Mouse (Mus musculus) thymus, adult 2 months (tissue): ENCODE data around the gene Rasa2. TPM values are rescaled to one million over a fixed set of nuclear protein-coding genes. Genes with fewer than 3 reads are reported as not detected.

Source experiments
- DNase-seq: peaks from one replicate; pipeline ENCODE4 v3.0.0; 2021
- H3K27ac ChIP-seq: fragments of 200-500 bp; 2 replicates; pipeline ENCODE4 v1.5.1; 2012; ENCODE audit warnings: low read length, control low read depth; ENCODE audit not compliant: control insufficient read depth, insufficient read depth
- H3K27me3 ChIP-seq: fragments of 200-500 bp; 2 replicates; pipeline ENCODE4 v1.6.1; 2012; ENCODE audit warnings: mild to moderate bottlenecking, low read length, moderate library complexity, mixed read lengths; ENCODE audit not compliant: control insufficient read depth, insufficient read depth
- H3K36me3 ChIP-seq: fragments of 200-500 bp; 2 replicates; pipeline ENCODE4 v1.6.1; 2012; ENCODE audit warnings: mild to moderate bottlenecking, low read length, moderate library complexity; ENCODE audit not compliant: control insufficient read depth, insufficient read depth
- H3K4me1 ChIP-seq: fragments of 200-500 bp; replicated peaks from 2 replicates; pipeline ENCODE4 v1.6.1; 2012; ENCODE audit warnings: low read length; ENCODE audit not compliant: control insufficient read depth, insufficient read depth
- H3K4me3 ChIP-seq: fragments of 200-500 bp; 2 replicates; pipeline ENCODE4 v1.5.1; 2012; ENCODE audit warnings: mild to moderate bottlenecking, low read length, control low read depth, moderate library complexity; ENCODE audit not compliant: control insufficient read depth, insufficient read depth
- CTCF ChIP-seq: fragments of 200-500 bp; IDR thresholded peaks from 2 replicates; pipeline ENCODE4 v1.5.1; 2012; ENCODE audit warnings: mild to moderate bottlenecking, control low read depth, low read length, moderate library complexity, borderline replicate concordance; ENCODE audit not compliant: control insufficient read depth, poor library complexity, insufficient read depth; ENCODE audit errors: extremely low read depth
- POLR2A ChIP-seq: fragments of 200-500 bp; IDR thresholded peaks from 2 replicates; pipeline ENCODE4 v1.6.1; 2012; ENCODE audit warnings: mild to moderate bottlenecking, low read length, control low read depth, moderate library complexity; ENCODE audit not compliant: control insufficient read depth, poor library complexity, insufficient read depth; ENCODE audit errors: extremely low read depth
- WGBS: fragments of 180-500 bp; shearing (Covaris S2); methylation state at CpG from one replicate; pipeline ENCODE4 v1.1.7; 2018; 5-methylcytosine and 5-hydroxymethylcytosine counted together
- polyA plus RNA-seq: library from polyadenylated mRNA; depleted of rRNA; stranded (reverse); fragments of >200 nt; gene quantifications from 2 replicates; pipeline ENCODE4 v1.2.3, GENCODE M21; 2012

Rasa2 gene
- polyA plus RNA-seq, 1 experiment, result 7.4 TPM

- WGBS, result 59% methylated on average over 6 of the region's 6 CpGs
- TF ChIP-seq POLR2A (no peak), CTCF (no peak)
Observed at GRCm38 (mm10) chr9:96535431-96535830, 96.0 kb downstream of the Rasa2 start.

DNA sequence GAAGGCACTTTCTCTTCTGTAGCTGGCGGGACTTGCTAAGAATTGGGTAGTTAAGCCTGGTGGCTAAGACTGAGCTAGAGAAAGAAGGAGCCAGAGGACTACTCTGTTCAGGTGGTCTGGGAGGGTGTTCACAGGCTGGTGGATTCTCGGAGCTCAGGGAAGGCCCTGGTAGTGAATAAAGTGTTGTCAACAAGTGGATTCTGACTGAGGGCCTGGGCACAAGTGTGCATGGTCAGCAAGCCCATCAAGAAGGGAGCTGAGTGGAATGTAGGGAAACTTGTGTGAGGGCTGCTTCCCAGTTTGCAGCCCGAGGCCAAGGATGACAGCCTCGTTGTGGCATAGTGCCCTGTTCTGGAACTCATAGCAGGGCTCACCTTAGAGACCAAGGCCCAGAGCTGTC is 97.2 kb downstream of the Rasa2 start:
- TF ChIP-seq CTCF (no peak), POLR2A (no peak)
- H3K27ac ChIP-seq, result no peak overlapping the region
- H3K4me1 ChIP-seq, result peaks cover 8% of the 10 kb centered on the region
- WGBS, result 94% methylated on average over 4 of the region's 4 CpGs
- H3K27me3 ChIP-seq, result no peaks in the 10 kb centered on the region
- no peaks in the 10 kb centered on the region for H3K36me3 ChIP-seq
- H3K4me3 ChIP-seq, result no peak overlapping the region
- no peak for DNase-seq

More at GRCm38 (mm10) chr9:96535431-96535830, 96.0 kb downstream of the Rasa2 start:
- Histone ChIP-seq H3K4me1 (peaks cover 8% of the 10 kb centered on the region), H3K4me3 (no peak overlapping the region), H3K27me3 (no peaks in the 10 kb centered on the region), H3K27ac (no peak overlapping the region), H3K36me3 (no peaks in the 10 kb centered on the region)
- no peak for DNase-seq

- WGBS, result 96% methylated on average over 6 of the region's 6 CpGs
- Histone ChIP-seq H3K36me3 (no peaks in the 10 kb centered on the region), H3K27me3 (no peaks in the 10 kb centered on the region), H3K27ac (no peak overlapping the region), H3K4me1 (peaks cover 8% of the 10 kb centered on the region), H3K4me3 (no peak overlapping the region)
- TF ChIP-seq CTCF, result no peak
- no peak for TF ChIP-seq POLR2A
- DNase-seq, result no peak
Observed at GRCm38 (mm10) chr9:96533476-96533875, 97.9 kb downstream of the Rasa2 start.

DNA sequence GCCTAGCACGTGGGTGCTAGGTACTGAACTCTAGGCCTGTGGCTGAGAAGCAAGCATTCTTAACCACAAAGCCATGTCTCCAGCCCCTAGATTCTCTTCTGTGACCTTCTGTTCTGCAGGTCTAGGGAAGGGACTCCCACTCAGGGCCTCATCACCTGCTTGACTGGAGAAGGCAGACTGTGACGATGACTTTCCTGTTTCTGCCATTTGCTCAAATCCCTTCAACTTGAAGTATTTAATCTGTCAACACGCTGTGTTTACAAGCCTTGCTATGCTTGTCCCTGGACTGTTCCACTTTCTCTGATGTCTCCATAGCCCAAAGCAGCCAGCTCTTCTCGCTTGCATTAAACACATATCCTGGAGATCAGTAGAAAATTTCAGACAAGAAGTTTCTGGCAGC is 98.9 kb downstream of the Rasa2 start:
- Histone ChIP-seq H3K4me1 (peaks cover 8% of the 10 kb centered on the region), H3K27me3 (no peaks in the 10 kb centered on the region), H3K36me3 (no peaks in the 10 kb centered on the region), H3K27ac (no peak overlapping the region), H3K4me3 (no peak overlapping the region)
- DNase-seq, result no peak
- 84% methylated on average over 4 of the region's 4 CpGs for WGBS
- TF ChIP-seq CTCF, result no peak

DNA sequence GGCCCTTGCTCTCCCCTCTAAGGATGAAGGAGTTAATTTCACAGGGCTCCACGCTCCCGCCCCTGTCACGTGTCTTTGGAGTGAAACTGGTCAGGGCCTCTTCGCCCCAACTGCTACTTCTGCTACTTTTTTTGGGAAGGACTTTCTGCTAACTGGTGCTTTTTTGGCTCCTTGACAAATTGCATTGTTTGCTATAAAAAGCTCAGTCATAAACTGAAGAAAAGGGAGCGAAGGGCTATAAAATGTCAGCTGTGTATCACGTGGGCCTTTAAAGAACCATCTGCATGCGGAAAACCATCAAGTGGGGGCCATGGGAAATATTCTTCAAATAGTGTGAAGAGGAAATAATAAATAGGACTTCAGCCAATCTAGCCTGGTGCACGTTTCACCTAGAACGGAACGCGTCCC is 100.7 kb downstream of the Rasa2 start:
- H3K36me3 ChIP-seq, result no peaks in the 10 kb centered on the region
- 57% methylated on average over 11 of the region's 11 CpGs for WGBS
- H3K27me3 ChIP-seq, result no peaks in the 10 kb centered on the region
- no peak for TF ChIP-seq CTCF
- no peak overlapping the region for H3K4me3 ChIP-seq
- no peaks in the 10 kb centered on the region; the same call in 1 of the 2 replicates for H3K4me1 ChIP-seq
- no peak overlapping the region for H3K27ac ChIP-seq
- DNase-seq, result no peak

- TF ChIP-seq CTCF (no peak), POLR2A (no peak)
- Histone ChIP-seq H3K27ac (no peak overlapping the region), H3K4me3 (no peak overlapping the region), H3K36me3 (no peaks in the 10 kb centered on the region), H3K4me1 (no peaks in the 10 kb centered on the region), H3K27me3 (no peaks in the 10 kb centered on the region)
- no peak for DNase-seq
- WGBS, result 84% methylated on average over 10 of the region's 10 CpGs
Observed at GRCm38 (mm10) chr9:96529961-96530673, 101.3 kb downstream of the Rasa2 start.

- H3K27ac ChIP-seq, result no peak overlapping the region
- H3K36me3 ChIP-seq, result no peaks in the 10 kb centered on the region
- WGBS, result 88% methylated on average over 4 of the region's 4 CpGs
- no peak for DNase-seq
- no peak overlapping the region for H3K4me3 ChIP-seq
- TF ChIP-seq POLR2A (no peak), CTCF (no peak)
- no peaks in the 10 kb centered on the region for H3K27me3 ChIP-seq
- H3K4me1 ChIP-seq, result no peaks in the 10 kb centered on the region
Observed at GRCm38 (mm10) chr9:96526011-96526410, 105.4 kb downstream of the Rasa2 start.
